Mouse (Mus musculus): Measurements from ENCODE around the gene Grip2. TPM values are rescaled to one million over a fixed set of nuclear protein-coding genes. Genes with fewer than 3 reads are reported as not detected.

Gene Grip2
- polyA plus RNA-seq, 1 experiment, result 3.8 TPM

GRCm38 (mm10) chr6:91773951-91774350 is 53.1 kb downstream of the Grip2 start:
- no peak for TF ChIP-seq CTCF (conservative IDR thresholded peaks at IDR 0.05; ENCODE audit: insufficient read depth, insufficient read length, low read depth, low read length)
- no peak for TF ChIP-seq POLR2A (IDR thresholded peaks at IDR 0.05; ENCODE audit: low read depth, low read length)
- Histone ChIP-seq H3K27ac (ENCODE audit: insufficient read depth, low read depth, low read length) (no peak overlapping the region), H3K4me3 (ENCODE audit: insufficient read depth, low read depth, low read length) (no peak overlapping the region), H3K36me3 (ENCODE audit: control insufficient read depth, insufficient read depth, low read length) (no peaks in the 10 kb centered on the region), H3K4me1 (ENCODE audit: control insufficient read depth, insufficient read depth, low read length) (no peaks in the 10 kb centered on the region), H3K27me3 (replicated peaks; ENCODE audit: control insufficient read depth, insufficient read depth, low read length) (no peaks in the 10 kb centered on the region)
- DNase-seq, result no peak
- 76% methylated on average over 5 of the region's 5 CpGs for WGBS

GRCm38 (mm10) chr6:91767550-91767949 is 59.5 kb downstream of the Grip2 start:
- H3K27ac ChIP-seq (ENCODE audit: insufficient read depth, low read depth, low read length), result no peak overlapping the region
- no peak for DNase-seq
- H3K36me3 ChIP-seq (ENCODE audit: control insufficient read depth, insufficient read depth, low read length), result no peaks in the 10 kb centered on the region
- no peak for TF ChIP-seq POLR2A (IDR thresholded peaks at IDR 0.05; ENCODE audit: low read depth, low read length)
- TF ChIP-seq CTCF (conservative IDR thresholded peaks at IDR 0.05; ENCODE audit: insufficient read depth, insufficient read length, low read depth, low read length), result no peak
- no peak overlapping the region for H3K4me3 ChIP-seq (ENCODE audit: insufficient read depth, low read depth, low read length)
- WGBS, result 66% methylated on average over 8 of the region's 8 CpGs
- no peaks in the 10 kb centered on the region for H3K27me3 ChIP-seq (replicated peaks; ENCODE audit: control insufficient read depth, insufficient read depth, low read length)
- no peaks in the 10 kb centered on the region for H3K4me1 ChIP-seq (ENCODE audit: control insufficient read depth, insufficient read depth, low read length)

DNA sequence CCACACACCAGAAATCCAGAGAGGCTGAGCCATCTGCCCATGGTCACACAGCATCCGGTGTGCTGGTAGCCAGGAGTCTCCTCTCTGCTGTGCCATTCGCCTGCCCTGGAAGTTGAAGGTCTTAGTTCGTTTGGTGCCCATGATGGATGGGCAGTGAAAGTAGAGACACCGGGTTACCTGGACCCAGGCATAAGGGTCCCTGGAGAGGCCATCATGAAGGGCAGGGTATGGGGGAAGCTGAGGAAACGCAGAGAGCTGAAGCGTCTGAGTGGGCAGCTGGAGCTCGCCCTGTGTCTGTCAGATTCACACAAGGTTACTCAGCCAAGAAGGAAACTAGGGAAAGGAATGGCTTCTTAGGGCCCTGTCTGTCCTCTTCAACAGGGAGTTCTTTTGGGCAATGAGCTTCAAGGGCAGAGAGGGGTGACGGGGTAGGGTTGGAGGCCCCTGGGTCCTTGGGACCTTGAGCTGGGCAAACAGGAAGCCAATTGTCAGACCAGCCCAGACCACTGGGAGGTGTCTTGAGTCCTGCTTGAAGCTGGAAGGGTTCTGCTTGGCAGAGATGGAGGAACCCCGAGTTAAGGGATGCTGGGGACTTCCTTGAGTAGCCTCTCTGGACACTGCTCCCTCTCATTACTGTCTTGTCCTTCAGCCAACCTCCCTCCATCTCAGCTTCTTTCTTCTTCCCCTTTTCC is 64.9 kb downstream of the Grip2 start:
- Histone ChIP-seq H3K36me3 (ENCODE audit: control insufficient read depth, insufficient read depth, low read length) (peaks cover 2% of the 10 kb centered on the region; the same call in 1 of the 2 replicates), H3K4me3 (ENCODE audit: insufficient read depth, low read depth, low read length) (no peak overlapping the region), H3K4me1 (ENCODE audit: control insufficient read depth, insufficient read depth, low read length) (no peaks in the 10 kb centered on the region), H3K27me3 (replicated peaks; ENCODE audit: control insufficient read depth, insufficient read depth, low read length) (no peaks in the 10 kb centered on the region), H3K27ac (ENCODE audit: insufficient read depth, low read depth, low read length) (no peak overlapping the region)
- TF ChIP-seq POLR2A (IDR thresholded peaks at IDR 0.05; ENCODE audit: low read depth, low read length), result no peak
- no peak; the same call in 1 of the 2 replicates for TF ChIP-seq CTCF (conservative IDR thresholded peaks at IDR 0.05; ENCODE audit: insufficient read depth, insufficient read length, low read depth, low read length)
- WGBS, result 82% methylated on average over 9 of the region's 9 CpGs
- DNase-seq, result peak; percentile 24

DNA sequence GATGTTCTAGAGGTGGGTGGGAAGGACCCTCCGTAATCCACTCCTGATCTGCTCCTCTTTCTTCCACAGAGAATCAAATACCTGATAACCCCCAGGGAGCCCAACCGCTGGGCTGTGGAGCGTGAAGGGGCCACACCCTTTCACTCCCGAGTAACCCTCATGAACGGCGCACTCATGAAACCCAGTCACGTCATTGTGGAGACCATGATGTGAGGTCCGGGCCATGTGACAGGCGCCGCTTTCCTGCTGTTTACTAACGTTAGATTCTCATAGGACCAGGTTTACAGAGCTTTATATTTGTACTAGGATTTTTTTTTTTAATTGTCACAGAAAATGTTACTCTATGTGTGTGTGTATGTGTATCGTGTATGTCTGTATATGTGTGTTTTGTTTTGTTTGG is 72.2 kb downstream of the Grip2 start:
- 74% methylated on average over 12 of the region's 12 CpGs for WGBS
- peaks cover 6% of the 10 kb centered on the region; the same call in 1 of the 2 replicates for H3K36me3 ChIP-seq (ENCODE audit: control insufficient read depth, insufficient read depth, low read length)
- no peaks in the 10 kb centered on the region for H3K27me3 ChIP-seq (replicated peaks; ENCODE audit: control insufficient read depth, insufficient read depth, low read length)
- no peak overlapping the region for H3K27ac ChIP-seq (ENCODE audit: insufficient read depth, low read depth, low read length)
- H3K4me3 ChIP-seq (ENCODE audit: insufficient read depth, low read depth, low read length), result no peak overlapping the region
- TF ChIP-seq CTCF (conservative IDR thresholded peaks at IDR 0.05; ENCODE audit: insufficient read depth, insufficient read length, low read depth, low read length) (no peak), POLR2A (IDR thresholded peaks at IDR 0.05; ENCODE audit: low read depth, low read length) (no peak)
- DNase-seq, result peak; percentile 14
- peaks cover 24% of the 10 kb centered on the region for H3K4me1 ChIP-seq (ENCODE audit: control insufficient read depth, insufficient read depth, low read length)

- peak; percentile 64 for DNase-seq
- WGBS, result 37% methylated on average over 6 of the region's 6 CpGs
- no peak for TF ChIP-seq CTCF (conservative IDR thresholded peaks at IDR 0.05; ENCODE audit: insufficient read depth, insufficient read length, low read depth, low read length)
- TF ChIP-seq POLR2A (IDR thresholded peaks at IDR 0.05; ENCODE audit: low read depth, low read length), result no peak
- Histone ChIP-seq H3K36me3 (ENCODE audit: control insufficient read depth, insufficient read depth, low read length) (peaks cover 4% of the 10 kb centered on the region; the same call in 1 of the 2 replicates), H3K27me3 (replicated peaks; ENCODE audit: control insufficient read depth, insufficient read depth, low read length) (no peaks in the 10 kb centered on the region), H3K4me3 (ENCODE audit: insufficient read depth, low read depth, low read length) (no peak overlapping the region), H3K27ac (ENCODE audit: insufficient read depth, low read depth, low read length) (peak overlapping the region; percentile 82), H3K4me1 (ENCODE audit: control insufficient read depth, insufficient read depth, low read length) (peaks cover 24% of the 10 kb centered on the region)
These were observed 73.0 kb downstream of the Grip2 start for GRCm38 (mm10) chr6:91754098-91754497.

GRCm38 (mm10) chr6:91752884-91753283 is 74.2 kb downstream of the Grip2 start:
- peak; percentile 95 for DNase-seq
- H3K36me3 ChIP-seq (ENCODE audit: control insufficient read depth, insufficient read depth, low read length), result peaks cover 4% of the 10 kb centered on the region; the same call in 1 of the 2 replicates
- peaks cover 24% of the 10 kb centered on the region for H3K4me1 ChIP-seq (ENCODE audit: control insufficient read depth, insufficient read depth, low read length)
- 22% methylated on average over 8 of the region's 8 CpGs for WGBS
- H3K27me3 ChIP-seq (replicated peaks; ENCODE audit: control insufficient read depth, insufficient read depth, low read length), result no peaks in the 10 kb centered on the region
- peak overlapping the region; percentile 83 for H3K27ac ChIP-seq (ENCODE audit: insufficient read depth, low read depth, low read length)
- no peak overlapping the region for H3K4me3 ChIP-seq (ENCODE audit: insufficient read depth, low read depth, low read length)
- no peak for TF ChIP-seq CTCF (conservative IDR thresholded peaks at IDR 0.05; ENCODE audit: insufficient read depth, insufficient read length, low read depth, low read length)
- TF ChIP-seq POLR2A (IDR thresholded peaks at IDR 0.05; ENCODE audit: low read depth, low read length), result no peak

GRCm38 (mm10) chr6:91750976-91751375 is 76.1 kb downstream of the Grip2 start:
- TF ChIP-seq POLR2A (IDR thresholded peaks at IDR 0.05; ENCODE audit: low read depth, low read length) (no peak), CTCF (conservative IDR thresholded peaks at IDR 0.05; ENCODE audit: insufficient read depth, insufficient read length, low read depth, low read length) (peak; percentile 39; the same call in 1 of the 2 replicates)
- H3K36me3 ChIP-seq (ENCODE audit: control insufficient read depth, insufficient read depth, low read length), result peaks cover 5% of the 10 kb centered on the region; the same call in 1 of the 2 replicates
- H3K4me3 ChIP-seq (ENCODE audit: insufficient read depth, low read depth, low read length), result no peak overlapping the region
- H3K27me3 ChIP-seq (replicated peaks; ENCODE audit: control insufficient read depth, insufficient read depth, low read length), result no peaks in the 10 kb centered on the region
- H3K4me1 ChIP-seq (ENCODE audit: control insufficient read depth, insufficient read depth, low read length), result peaks cover 33% of the 10 kb centered on the region
- DNase-seq, result peak; percentile 67
- 67% methylated on average over 3 of the region's 3 CpGs for WGBS
- H3K27ac ChIP-seq (ENCODE audit: insufficient read depth, low read depth, low read length), result no peak overlapping the region
